Mouse (Mus musculus) retina, postnatal 7 days (tissue): ENCODE data around the gene Tor4a.

Experiments used
- DNase-seq: peaks from one replicate; pipeline ENCODE4 v3.0.0-alpha.2; 2012; ENCODE audit warnings: low read depth, low spot score

Tor4a gene

DNA sequence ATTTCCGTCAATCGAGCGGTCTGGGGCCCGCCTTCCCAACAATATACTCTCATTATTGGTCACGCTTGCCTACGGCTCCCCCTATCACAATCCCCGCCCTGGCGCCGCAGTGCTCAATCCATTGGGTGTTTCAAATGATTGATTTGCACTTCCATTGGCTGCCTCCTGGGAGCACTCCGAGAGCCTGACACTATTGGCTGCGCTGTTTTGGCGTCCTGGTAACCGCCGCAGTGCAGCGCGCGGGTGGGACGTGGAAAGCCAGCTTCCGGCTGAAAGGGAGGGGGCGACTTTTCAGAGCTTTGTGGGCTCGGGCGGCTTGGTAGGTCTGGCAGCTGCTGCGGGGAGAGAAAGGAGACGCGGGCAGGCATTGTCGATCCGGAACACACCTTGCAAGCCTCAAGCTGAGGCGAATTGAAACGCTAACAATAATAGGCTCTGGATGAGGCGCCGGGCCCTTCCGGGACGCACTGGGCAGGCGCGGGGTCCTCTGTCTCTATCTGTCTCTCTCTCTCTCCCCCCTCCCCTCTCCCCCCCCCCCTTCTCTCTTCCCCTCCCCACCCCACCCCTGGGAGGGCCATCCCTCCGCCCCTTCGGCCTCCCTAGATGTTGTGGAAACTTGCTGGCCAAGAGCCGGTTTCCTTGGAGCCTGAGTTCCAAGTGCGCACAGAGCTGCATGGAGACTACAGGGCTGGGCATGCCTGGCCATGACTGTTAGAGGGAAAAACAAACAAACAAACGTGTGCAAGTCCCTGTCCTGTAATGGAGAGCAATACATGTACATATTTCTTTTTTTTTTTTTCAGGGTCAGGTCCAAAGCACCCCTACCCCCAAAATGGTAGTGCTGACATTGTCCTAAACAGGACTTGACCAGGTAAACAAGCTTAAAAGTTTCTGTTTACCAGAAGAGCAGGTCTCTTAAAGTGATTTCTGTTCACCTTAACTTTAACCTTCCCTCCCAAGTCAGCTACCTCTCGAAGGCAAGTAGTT is 28.4 kb upstream of the Tor4a start:
- peak; percentile 98 for DNase-seq

DNA sequence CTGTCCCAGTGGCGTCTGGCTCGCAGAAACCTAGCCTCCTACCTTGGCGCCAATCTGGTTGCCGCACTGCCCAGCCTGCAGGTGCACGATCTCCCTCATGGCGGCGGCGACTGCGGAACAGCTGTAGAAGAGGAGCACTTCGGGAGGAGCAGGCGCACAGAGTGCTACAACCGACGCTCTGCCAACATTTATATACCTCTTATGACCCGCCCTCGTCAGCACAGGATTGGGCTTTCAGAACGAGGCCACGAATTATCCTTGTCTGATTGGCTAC is 27.7 kb upstream of the Tor4a start, which contains the start of gene Tubb4b:
Tubb4b (minus strand) TSS at position 211 of the 274 bp plus-strand sequence.
- no peak for DNase-seq

DNA sequence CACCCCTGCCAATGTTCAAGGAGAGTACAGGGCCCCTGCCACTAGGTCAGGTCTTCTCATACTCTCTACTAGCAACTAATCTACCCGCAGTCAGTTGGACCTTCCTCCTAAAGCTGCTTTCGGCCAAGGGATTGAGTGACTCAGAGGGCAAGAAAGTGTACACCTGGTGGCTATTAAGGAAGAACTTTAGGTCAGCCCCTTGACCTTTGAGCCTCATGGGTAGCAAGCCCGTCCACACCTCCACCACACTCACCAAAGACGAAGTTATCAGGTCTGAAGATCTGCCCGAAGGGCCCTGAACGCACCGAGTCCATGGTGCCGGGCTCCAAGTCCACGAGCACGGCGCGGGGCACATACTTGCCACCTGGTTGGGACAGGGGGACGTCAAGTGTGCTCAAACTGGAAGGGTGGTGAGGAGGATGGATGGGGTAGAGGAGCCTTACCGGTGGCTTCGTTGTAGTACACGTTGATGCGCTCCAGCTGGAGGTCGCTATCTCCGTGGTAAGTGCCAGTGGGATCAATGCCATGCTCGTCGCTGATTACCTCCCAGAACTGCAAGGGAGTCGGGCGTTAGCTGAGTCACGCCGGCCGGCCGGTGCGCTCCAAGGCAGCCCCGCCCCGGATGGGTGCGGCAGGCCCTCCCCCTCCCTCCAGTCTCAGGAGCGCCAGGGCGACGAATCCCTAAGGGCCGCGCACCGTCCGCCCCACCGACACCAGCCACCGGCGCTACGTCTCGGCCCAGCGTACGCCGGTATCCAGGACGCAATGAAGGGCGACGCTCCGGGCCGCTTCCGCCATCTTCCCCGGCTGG is 27.2 kb upstream of the Tor4a start:
- no peak for DNase-seq

DNA sequence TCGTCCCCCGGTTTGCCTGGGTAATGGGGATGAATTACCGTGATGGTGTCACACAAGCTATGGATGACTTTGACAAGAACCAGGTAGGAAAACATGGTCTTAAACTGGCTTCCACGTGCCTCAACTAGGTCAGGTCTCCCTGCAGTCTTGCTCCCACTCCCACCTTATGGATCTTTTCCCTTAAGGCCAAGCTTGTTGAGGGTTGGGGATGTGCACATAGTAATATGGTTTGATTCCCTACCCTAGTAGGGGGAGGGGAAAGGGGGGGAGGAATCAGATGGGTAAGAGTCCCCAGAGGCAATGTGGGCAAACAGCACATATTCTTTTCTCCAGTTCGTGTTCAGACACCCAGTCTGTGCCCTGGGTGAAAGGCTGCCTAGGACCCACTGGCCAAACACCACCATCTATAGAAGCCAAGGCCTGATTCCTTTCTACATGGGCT is 24.7 kb upstream of the Tor4a start:
- no peak for DNase-seq

DNA sequence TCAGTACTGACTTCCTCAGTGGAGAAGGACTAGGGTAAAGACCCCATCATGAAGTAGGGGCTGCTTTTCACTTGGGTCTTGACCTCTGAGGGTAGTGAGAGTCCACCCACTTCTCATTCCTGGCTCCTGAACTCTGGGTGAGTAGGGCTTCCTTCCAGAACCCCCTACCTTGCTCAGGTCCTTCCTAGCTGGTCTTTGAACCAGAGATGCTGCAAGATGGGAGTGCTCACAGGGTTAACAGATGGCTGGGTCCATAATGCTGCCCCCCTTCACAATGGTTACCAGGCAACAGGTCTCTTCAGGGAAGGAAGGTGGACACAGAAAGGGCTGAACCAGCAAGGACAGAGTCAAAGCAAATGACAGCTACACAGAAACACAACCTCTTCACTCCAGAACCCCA is 21.8 kb upstream of the Tor4a start, which contains the start of gene Fam166a:
Fam166a (plus strand) TSS at position 301 of the 400 bp plus-strand sequence.
- DNase-seq, result no peak

DNA sequence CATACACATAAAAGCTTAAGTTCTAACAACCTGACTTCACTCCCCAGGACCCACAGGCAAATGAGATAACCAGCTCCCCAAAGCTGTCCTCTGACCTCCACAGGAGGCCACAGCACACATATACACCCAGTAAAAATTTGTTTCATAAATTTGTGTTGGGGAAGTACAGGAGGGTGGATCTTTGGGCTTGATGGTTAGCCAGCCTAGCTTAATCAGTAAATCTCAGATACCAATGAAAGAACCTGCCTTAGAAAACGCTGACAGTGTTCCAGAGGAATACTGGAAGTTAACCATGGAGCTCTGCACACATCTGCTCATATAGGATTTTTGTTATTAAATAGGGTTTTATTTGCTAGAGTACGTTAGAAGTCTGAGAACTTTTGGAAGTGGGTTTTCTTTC is 21.0 kb upstream of the Tor4a start:
- DNase-seq, result no peak

DNA sequence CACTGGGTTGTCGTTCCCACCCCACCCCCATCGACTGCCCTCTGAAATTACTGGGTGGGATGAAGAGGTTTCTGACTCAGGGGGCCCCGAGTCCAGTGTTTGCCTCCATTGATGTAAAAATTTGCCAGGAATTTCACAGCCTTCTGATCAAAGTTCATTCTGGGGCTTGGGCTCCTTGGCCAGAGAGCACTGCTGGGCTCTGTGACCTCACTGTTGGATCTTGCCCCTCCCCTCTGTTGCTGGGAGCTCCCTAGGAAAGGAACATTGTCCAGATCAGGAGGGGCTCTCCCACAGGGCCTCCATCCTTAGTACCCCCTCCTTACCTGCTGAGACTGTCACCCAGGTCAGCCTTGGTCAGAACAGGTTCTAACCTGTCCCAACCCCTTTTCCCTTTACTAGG is 17.8 kb upstream of the Tor4a start, which contains the start of gene Stpg3:
Stpg3 (minus strand) TSS at position 194 of the 400 bp plus-strand sequence.
- DNase-seq, result no peak

DNA sequence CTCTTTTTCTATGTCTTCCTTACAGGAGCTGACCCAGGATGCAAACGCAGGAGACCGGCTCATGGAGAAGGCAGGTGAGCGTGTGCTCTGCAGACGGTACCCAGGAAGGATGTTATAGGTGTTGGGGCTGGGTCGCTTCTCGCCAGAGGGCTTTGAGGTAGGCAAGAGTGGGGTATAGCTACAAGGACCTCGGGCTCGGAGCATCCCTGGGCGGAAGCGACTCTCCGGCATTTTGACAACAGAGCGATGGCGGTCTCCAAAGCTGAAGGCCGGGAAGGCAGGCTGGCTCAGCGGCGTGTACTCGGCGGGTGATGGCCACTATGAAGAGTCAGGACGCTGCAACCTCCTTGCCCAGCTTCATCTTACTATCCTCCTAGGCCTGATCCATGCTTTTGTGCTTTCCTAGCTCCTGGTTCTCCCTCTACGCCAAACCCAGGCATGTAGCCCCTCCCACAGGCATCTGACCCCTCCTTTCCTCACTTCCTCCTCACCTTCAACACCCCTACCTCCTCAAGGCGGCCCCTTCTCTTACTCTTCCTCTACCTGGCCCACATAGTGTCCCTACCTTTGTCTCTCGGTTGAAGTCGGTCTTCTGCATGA is 16.7 kb upstream of the Tor4a start:
- no peak for DNase-seq

DNA sequence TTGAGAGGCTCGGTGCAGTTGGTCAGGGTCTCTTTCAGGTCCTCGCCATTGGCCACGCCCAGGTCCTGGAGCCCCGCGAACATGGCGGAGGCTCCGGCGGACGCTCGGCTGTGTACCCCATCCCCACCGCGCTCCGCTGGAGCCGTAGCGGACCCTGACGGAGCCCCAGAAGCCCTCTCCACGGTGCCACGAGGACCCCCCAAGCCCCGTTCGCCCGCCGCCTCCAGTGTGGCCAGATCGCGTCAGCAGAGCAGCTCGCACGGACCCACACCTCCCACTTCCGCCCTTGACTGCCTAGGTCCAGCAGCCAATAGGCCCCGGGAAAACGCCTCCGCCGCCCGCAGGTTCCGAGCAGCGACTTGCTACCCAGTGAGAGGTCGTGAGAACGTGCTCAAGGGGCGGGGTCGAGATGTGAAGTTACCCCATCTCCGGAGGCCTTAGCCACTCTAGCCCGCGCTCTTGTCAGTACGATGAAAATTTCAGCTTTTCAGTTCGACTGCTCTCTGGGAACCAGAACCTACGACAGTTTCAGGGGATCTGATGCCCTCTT is 14.5 kb upstream of the Tor4a start, which contains the start of gene Nelfb:
Nelfb (minus strand) TSS at position 369 of the 550 bp plus-strand sequence.
- peak; percentile 75 for DNase-seq

DNA sequence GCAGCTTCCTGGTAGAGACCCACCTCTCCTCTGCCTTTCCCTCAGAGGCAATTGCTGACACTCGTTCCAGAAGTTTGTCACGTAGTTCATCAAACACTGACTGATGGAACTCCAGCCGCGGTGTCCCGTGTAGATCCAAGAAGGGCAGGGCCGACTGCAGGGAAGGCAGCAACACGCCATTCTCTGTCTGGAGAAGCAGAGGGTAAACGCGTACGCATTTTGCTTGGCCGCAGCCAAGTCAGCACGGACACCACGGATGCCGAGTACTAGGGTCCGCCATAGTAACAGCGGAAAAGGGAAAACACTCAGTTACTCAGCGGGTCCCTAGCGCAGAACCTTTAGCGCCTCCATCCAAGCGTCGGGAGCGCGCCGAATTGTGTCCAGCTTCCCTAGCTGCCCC is 14.0 kb upstream of the Tor4a start:
- no peak for DNase-seq

DNA sequence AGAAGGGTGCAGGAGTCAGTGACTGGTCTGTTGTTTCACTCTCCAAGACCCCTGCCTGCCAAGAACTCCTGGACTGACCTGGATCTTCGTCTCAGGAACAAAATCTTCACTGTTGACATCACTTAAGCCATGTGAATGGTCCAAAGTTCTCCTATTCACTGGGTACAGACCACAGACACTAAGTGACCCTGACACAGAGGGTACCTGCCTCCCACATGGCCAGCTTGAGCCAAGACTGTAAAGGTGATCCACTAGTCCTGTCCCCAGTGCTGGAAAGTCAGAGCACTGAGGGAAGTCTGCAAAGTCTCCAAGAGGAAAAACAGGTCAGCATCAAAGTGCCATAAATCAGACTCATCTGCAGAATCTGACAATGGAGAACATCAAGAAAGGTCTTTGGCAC is 10.9 kb upstream of the Tor4a start:
- no peak for DNase-seq

DNA sequence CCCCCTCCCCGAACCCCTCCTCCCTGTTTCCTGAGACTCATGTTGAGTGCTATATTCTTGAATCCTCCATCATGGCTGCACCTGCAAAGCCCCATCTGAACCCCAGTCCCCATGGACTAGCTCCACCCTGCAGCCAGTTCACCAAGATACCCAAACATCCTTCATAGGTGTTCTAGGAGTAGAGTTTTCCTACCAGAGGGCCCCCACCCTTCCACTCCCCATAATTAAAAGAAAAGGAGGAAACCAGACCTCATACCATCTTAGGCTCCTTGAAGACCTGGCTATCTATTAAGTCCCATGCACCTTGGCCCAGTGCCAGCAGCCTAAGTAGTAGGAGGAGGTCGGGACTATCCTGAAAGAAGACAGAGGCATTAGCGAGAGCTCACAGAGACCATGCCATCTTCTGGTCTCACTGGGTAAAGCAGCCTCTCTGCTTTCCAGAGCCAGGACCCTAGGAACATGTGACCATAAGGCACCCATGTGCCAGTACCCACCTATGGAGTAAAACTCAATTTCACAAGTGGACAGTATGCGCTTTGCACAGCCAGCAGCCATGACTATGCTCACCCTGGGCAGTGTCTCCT is 7.0 kb upstream of the Tor4a start:
- DNase-seq, result no peak

DNA sequence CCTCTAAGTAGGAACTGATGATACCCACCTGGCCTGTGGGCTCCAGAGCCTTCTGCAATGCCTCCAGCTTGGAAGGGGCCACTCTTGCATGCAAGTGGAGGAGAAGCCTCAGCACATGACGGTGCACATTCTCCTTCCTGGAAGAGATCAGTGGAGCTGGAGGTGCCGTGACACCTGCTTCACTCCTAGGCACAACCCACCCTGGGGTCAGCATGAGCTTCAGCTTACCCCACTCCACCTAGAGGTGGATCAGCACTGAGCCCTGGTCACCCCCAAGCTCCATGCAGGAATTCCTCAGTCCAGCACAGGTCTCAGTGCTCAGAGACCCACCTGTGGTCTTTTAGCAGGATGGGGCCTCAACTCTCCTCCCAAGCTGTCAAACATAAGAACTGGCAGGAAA is 3.9 kb upstream of the Tor4a start:
- DNase-seq, result no peak

DNA sequence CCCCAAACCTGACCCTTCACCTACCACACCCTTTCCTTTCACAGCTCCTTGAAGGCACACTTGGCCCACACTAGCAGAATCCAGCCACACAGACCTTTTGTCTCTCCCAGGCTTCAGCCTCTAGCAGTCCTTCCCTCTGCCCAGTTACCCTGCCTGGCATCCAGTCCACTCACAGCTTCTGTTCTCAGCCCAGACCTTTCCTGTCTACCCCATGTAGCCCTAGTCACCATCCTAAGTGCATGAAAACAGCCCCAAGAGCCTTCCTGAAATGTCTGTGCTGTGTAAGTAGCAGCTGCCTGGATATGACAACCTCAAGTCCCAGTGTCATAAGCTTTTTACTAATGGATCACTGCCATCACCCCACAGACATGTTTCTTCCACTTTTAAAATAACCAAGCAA is 1.3 kb upstream of the Tor4a start:
- no peak for DNase-seq

DNA sequence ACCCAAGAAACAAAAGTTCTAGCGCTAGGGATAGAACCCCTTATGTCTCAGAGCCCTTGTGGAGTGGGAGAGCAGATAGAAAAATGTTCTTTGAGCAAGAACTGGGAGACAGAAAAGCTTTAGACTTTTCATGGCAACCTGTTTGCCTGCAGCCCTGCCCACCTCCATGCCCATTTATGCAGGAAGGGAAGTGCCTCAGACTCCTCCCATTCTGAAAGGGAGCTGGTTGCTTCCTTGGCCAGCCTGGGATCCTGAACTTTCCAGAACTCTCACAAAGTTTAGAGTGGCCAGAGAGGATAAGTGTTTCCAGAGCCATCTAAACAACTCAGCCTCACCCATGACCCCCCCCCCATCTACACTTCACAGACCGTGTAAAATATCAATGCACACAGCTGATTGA is 505 bp upstream of the Tor4a start:
- DNase-seq, result no peak

DNA sequence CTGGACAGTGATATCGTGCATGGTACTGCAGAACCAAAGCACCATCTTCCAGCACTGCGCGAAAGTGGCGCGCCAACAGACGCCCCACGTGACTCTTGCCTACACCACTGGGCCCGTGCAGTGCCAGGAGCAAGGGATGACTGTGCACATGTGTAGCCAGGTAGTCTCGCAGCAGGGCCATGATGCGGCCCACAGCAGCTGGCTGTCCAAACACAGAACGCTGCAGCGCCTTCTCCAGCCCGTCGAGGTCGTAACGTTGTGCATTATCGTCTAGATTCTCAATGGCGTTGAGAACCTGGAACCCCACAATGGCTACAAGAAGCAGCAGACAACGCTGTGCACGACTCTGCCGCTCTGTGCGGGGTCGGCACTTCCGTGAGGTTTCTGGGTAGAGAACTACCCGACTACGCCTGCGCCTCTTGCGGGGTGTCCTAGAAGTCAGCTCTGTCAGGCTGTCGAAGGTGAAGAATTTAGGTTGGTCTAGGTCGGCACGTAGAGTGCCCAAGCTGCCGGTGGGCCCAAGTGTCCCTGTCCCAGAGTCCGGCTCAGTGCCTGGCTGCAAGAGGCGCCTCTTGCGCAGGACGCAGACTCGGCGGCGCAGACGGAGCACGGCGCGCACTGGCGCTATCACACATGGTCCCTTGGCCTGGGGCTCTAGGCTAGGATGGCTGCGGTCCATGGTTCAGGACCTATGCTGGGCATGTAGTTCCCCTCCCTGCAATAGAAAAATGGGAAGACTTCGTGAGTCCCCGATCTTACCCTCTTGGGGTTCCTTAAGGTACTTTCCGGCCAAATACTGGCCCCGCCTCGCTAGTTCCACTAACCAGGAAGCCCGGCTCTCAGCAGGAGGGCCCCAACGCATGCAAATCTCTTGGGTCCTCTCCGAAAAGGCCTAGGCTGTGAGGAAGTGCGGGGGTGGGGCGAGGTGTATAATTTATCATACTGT is 1.2 kb downstream of the Tor4a start:
- no peak for DNase-seq

DNA sequence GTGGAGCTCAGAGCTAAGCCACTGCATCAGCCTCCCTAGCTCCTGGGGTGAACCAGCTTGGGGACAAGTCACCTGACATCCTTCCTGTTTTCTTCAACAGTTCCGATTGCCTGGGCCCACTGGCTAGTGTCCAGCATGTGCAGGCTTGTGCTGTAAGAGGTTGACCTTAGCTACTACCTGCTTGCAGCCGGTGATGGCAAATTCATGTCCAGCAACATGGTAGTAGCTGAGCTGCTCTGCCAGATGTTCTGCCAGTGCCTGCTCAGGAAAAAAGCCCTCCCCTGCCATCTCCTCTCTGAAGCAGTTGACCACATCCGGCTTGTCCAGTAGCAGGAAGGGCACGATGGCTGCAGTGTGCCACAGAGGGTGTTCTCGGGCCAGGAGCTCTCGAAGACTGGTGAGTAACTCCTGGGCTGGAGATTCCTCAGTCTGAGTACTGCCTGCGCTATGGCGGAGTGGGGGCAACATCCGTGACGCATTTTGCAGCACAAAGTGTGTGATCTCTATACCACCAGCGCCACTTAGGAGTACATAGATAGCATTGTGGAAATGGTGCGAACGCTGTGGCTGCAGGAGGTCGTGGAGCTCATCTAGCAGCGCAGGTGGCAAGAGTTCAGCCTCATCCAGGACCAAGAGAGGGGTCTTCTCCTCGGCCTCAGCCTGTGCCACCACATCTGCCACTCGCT is 2.1 kb downstream of the Tor4a start:
- DNase-seq, result no peak

DNA sequence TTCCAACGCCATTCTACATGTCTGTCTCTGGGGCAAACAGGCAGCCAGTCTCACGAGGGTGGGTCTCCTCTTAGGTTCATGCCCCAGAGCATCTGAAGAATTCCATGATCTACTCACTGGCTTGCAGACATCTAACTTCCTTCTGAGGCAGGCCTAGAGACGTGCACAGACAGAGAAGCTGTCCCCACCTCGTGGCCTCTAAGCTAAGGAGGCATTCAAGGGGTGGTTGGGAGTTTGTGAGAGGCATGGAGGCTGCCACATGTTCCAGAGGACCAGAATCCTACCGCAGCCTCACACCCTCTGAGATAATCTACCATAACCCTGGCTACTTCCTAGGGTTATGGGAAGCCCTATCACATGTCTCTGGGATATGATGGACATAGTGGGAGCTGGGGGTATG is 2.7 kb downstream of the Tor4a start:
- no peak for DNase-seq

DNA sequence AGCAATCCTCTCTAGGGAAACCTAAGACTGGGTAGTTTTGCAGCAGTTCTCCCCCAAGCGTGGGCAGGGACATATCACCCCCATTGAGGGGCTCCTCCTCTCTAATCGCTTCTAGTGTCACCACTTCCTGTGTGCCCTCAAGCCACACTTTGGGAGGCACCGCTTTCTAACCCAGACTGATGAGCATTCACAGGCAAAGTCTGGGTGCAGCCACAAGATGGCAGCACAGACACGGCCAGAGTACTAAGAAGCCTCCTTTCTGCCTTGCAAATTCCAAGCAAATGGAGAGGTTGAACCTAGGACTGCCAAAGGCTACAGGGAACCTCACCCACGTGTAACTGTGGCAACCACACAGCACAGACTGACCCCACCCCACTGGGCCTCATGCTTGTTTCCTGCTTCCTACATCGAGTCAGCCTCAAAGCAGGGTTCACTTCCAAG is 3.3 kb downstream of the Tor4a start:
- peak; percentile 78 for DNase-seq

DNA sequence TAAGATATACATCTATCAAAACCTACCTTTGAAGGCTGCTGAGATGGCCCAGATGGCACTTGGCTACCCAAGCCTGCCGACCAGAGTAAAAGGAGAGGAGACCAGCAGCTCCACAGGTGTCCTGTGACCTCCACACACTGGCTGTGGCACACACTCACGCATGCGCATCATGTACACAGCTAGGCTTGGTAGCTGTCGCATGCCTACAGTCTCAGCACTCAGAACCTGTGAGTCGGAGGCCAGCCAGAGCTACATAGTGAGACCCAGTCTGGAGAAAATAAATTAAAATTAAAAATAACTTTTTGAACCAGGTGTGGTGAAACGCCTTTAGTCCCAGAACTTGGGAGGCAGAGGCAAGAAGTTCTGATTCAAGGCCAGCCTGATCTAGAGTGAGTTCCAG is 8.8 kb downstream of the Tor4a start:
- no peak for DNase-seq
